Mouse (Mus musculus) myocyte (in vitro differentiated cells): ENCODE data around the gene Chn1.

ENCODE experiments used
- MAX ChIP-seq: IDR thresholded peaks from one replicate; pipeline ENCODE4 v1.6.1; 2011; ENCODE audit warnings: low read depth, mild to moderate bottlenecking, control low read depth
- POLR2A ChIP-seq: IDR thresholded peaks from one replicate; pipeline ENCODE4 v1.6.1; 2011; ENCODE audit warnings: low read depth, mild to moderate bottlenecking, control low read depth, moderate library complexity; ENCODE audit not compliant: insufficient read length
- TCF12 ChIP-seq: IDR thresholded peaks from one replicate; pipeline ENCODE4 v1.6.1; 2011; ENCODE audit warnings: mild to moderate bottlenecking, control low read depth; ENCODE audit not compliant: poor library complexity, insufficient read depth, severe bottlenecking

- TF ChIP-seq MAX, result no peak
- TF ChIP-seq TCF12, result no peak
- no peak for TF ChIP-seq POLR2A
Observed at GRCm38 (mm10) chr2:73566162-73566561, 209.0 kb downstream of the Chn1 start.
